Mouse (Mus musculus) ES-E14 (cell line): ENCODE measurements at regions not wholly inside any gene's neighbourhood (a gene's known extent, or its start where the extent isn't known, plus 50 kb on each side); places are given as distances from the start of the nearest gene placed in this dataset.

Experiments used
- DNase-seq: peaks from one replicate; pipeline ENCODE4 v3.0.0-alpha.2; 2013; ENCODE audit warnings: low read depth, low spot score
- H3K27ac ChIP-seq: 2 replicates; pipeline ENCODE4 v1.5.1; 2012; ENCODE audit warnings: low read depth, mild to moderate bottlenecking, low read length, moderate library complexity, mixed read lengths; ENCODE audit not compliant: poor library complexity, insufficient read depth, severe bottlenecking
- H3K36me3 ChIP-seq: 2 replicates; pipeline ENCODE4 v1.6.1; 2012; ENCODE audit warnings: mild to moderate bottlenecking, low read length, moderate library complexity, mixed read lengths; ENCODE audit not compliant: control insufficient read depth, poor library complexity, insufficient read depth, severe bottlenecking
- H3K4me1 ChIP-seq, 2 experiments: fragments of 150-350 bp in 1 of 2; sonication (generic) in 1 of 2; 2 replicates each; pipeline ENCODE4 v1.6.1; 2012; ENCODE audit warnings: low read length in 2 of 2, mild to moderate bottlenecking in 1 of 2, mixed read lengths in 1 of 2; ENCODE audit not compliant: control insufficient read depth in 2 of 2, insufficient read depth in 2 of 2, poor library complexity in 1 of 2
- H3K4me3 ChIP-seq, 2 experiments: fragments of 150-350 bp in 1 of 2; sonication (generic) in 1 of 2; 2 replicates each; pipeline ENCODE4 v1.5.1; 2012; ENCODE audit warnings: low read length in 2 of 2, low read depth in 1 of 2, mild to moderate bottlenecking in 1 of 2, mixed read lengths in 1 of 2; ENCODE audit not compliant: insufficient read depth in 1 of 2, poor library complexity in 1 of 2, severe bottlenecking in 1 of 2
- H3K9ac ChIP-seq: 2 replicates; pipeline ENCODE4 v1.6.1; 2012; ENCODE audit warnings: low read depth, mild to moderate bottlenecking, low read length, mixed read lengths; ENCODE audit not compliant: poor library complexity, insufficient read depth, severe bottlenecking
- H3K9me3 ChIP-seq: fragments of 150-350 bp; sonication (generic); 2 replicates; pipeline ENCODE4 v1.6.1; 2012; ENCODE audit warnings: low read depth, mild to moderate bottlenecking, low read length; ENCODE audit not compliant: control insufficient read depth, insufficient read depth
- CHD2 ChIP-seq: IDR thresholded peaks from 2 replicates; pipeline ENCODE4 v1.6.1; 2014; ENCODE audit warnings: mild to moderate bottlenecking, low read depth, low read length, inconsistent platforms
- HCFC1 ChIP-seq: IDR thresholded peaks from 2 replicates; pipeline ENCODE4 v1.6.1; 2012; ENCODE audit warnings: low read length, inconsistent platforms, borderline replicate concordance; ENCODE audit not compliant: insufficient read depth
- MAFK ChIP-seq: IDR thresholded peaks from 2 replicates; pipeline ENCODE4 v1.6.1; 2014; ENCODE audit warnings: mild to moderate bottlenecking, low read depth, low read length, inconsistent platforms; ENCODE audit not compliant: insufficient read depth
- ZC3H11A ChIP-seq: IDR thresholded peaks from 2 replicates; pipeline ENCODE4 v1.6.1; 2012; ENCODE audit warnings: low read depth, mild to moderate bottlenecking, inconsistent platforms, low read length, borderline replicate concordance
- ZNF384 ChIP-seq: IDR thresholded peaks from 2 replicates; pipeline ENCODE4 v1.6.1; 2012; ENCODE audit warnings: low read depth, low read length, inconsistent platforms
- in situ Hi-C, 2 experiments: fragments of 600-800 bp; cut with MboI; formaldehyde crosslinking; loops; one replicate each; pipeline ENCODE4 v1.15.1; 2025; ENCODE audit warnings: low sequenced_read_pairs in 2 of 2, inconsistent platforms in 1 of 2; ENCODE audit not compliant: unreplicated experiment in 2 of 2

GRCm38 (mm10) chr9:46889933-46890662 lies 108.4 kb upstream of the Gm4791 start:
- no peaks in the 10 kb centered on the region for H3K9me3 ChIP-seq
- in situ Hi-C loops: no loop called here
- H3K9ac ChIP-seq: no peak overlapping the region
- no peak overlapping the region for H3K4me3 ChIP-seq
- DNase-seq: peak; percentile 73
- peaks cover 12 to 21% of the 10 kb centered on the region in 2 experiments for H3K4me1 ChIP-seq
- H3K27ac ChIP-seq: 0 out of 2 replicates have a peak overlapping the region, but pooled peaks have one; percentile 20
- no peaks in the 10 kb centered on the region for H3K36me3 ChIP-seq
- TF ChIP-seq ZNF384 (no peak), HCFC1 (no peak), CHD2 (no peak), MAFK (no peak), ZC3H11A (no peak)

- in situ Hi-C loops: loop anchor here (5.0 kb wide), 1 partner anchor 286 kb away; no protein-coding TSS in a partner anchor
- Histone ChIP-seq H3K27ac (no peak overlapping the region), H3K4me3 (no peak overlapping the region), H3K9me3 (no peaks in the 10 kb centered on the region), H3K4me1 (no peaks in the 10 kb centered on the region), H3K9ac (no peak overlapping the region), H3K36me3 (no peaks in the 10 kb centered on the region)
- TF ChIP-seq MAFK (no peak), CHD2 (no peak), ZNF384 (no peak), HCFC1 (no peak), ZC3H11A (no peak)
- DNase-seq: no peak
Measured at GRCm38 (mm10) chr9:46871211-46871994, 127.1 kb upstream of the Gm4791 start.

GRCm38 (mm10) chr9:46863934-46864333 lies 134.6 kb upstream of the Gm4791 start:
- no peak overlapping the region for H3K4me3 ChIP-seq

GRCm38 (mm10) chr9:46851753-46852152 lies 146.8 kb upstream of the Gm4791 start:
- no peak for TF ChIP-seq ZNF384
- TF ChIP-seq MAFK: no peak
- TF ChIP-seq HCFC1: no peak
- TF ChIP-seq ZC3H11A: no peak
- TF ChIP-seq CHD2: no peak
- H3K36me3 ChIP-seq: no peaks in the 10 kb centered on the region
- no peaks in the 10 kb centered on the region for H3K9me3 ChIP-seq
- H3K27ac ChIP-seq: no peak overlapping the region
- no peak overlapping the region for H3K4me3 ChIP-seq
- H3K4me1 ChIP-seq: no peaks in the 10 kb centered on the region
- H3K9ac ChIP-seq: no peak overlapping the region
- in situ Hi-C loops: no loop called here
- no peak for DNase-seq

More at GRCm38 (mm10) chr9:46863934-46864333, 134.6 kb upstream of the Gm4791 start:
- no peaks in the 10 kb centered on the region for H3K4me1 ChIP-seq
- no peaks in the 10 kb centered on the region for H3K9me3 ChIP-seq
- in situ Hi-C loops: no loop called here
- no peak overlapping the region for H3K9ac ChIP-seq
- H3K27ac ChIP-seq: no peak overlapping the region
- H3K36me3 ChIP-seq: no peaks in the 10 kb centered on the region
- no peak for DNase-seq
- no peak for TF ChIP-seq CHD2
- TF ChIP-seq MAFK: no peak
- TF ChIP-seq HCFC1: no peak
- no peak for TF ChIP-seq ZNF384
- no peak for TF ChIP-seq ZC3H11A
